Mouse (Mus musculus) lung, adult 2 months (tissue): Measurements from ENCODE around the gene Rnf181. TPM values are rescaled to one million over a fixed set of nuclear protein-coding genes. Genes with fewer than 3 reads are reported as not detected.

Experiments
- DNase-seq: peaks from one replicate; pipeline ENCODE4 v3.0.0; 2022
- H3K4me1 ChIP-seq: fragments of 200-500 bp; 2 replicates; pipeline ENCODE4 v1.6.1; 2011; ENCODE audit warnings: low read length; ENCODE audit not compliant: control insufficient read depth, insufficient read depth
- H3K4me3 ChIP-seq: fragments of 200-500 bp; replicated peaks from 2 replicates; pipeline ENCODE3; 2011; ENCODE audit warnings: low read depth, mild to moderate bottlenecking, control low read depth, low read length; ENCODE audit errors: extremely low read depth
- CTCF ChIP-seq: fragments of 200-500 bp; IDR thresholded peaks from 2 replicates; pipeline ENCODE4 v1.5.1; 2011; ENCODE audit warnings: mild to moderate bottlenecking, low read length, control low read depth; ENCODE audit not compliant: insufficient read depth
- POLR2A ChIP-seq: fragments of 200-500 bp; IDR thresholded peaks from 2 replicates; pipeline ENCODE4 v1.6.1; 2011; ENCODE audit warnings: low read depth, mild to moderate bottlenecking, control low read depth, low read length, borderline replicate concordance; ENCODE audit errors: extremely low read depth
- WGBS: fragments of 180-500 bp; shearing (Covaris S2); methylation state at CpG from one replicate; pipeline ENCODE4 v1.1.7; 2018; 5-methylcytosine and 5-hydroxymethylcytosine counted together
- polyA plus RNA-seq: library from polyadenylated mRNA; depleted of rRNA; stranded (reverse); fragments of >200 nt; gene quantifications from 2 replicates; pipeline ENCODE4 v1.2.3, GENCODE M21; 2012

Gene Rnf181
- polyA plus RNA-seq, 1 experiment = 123 TPM

DNA sequence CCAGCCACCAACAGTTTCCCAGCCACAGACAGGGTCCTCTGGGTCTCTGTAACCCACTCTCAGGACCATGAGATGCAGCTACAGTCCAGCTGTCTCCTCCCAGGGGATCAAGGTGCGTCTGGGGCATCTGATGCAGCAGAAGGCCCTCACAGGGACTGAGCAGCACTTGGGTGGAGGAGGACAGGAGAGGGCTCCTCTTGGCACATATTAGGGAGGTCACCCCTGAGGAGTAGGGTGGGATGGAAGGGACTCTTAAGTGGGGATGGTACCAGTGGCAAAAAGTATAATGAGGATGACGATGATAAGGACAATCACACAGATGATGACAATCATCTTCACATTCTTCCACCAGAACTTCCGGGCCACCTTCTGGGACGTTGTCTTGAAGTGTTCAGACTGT lies 18.5 kb upstream of the Rnf181 start:
- Histone ChIP-seq H3K4me3 (no peak overlapping the region), H3K4me1 (peaks cover 6% of the 10 kb centered on the region)
- WGBS = 72% methylated on average over 4 of the region's 4 CpGs
- DNase-seq = no peak
- TF ChIP-seq CTCF (no peak), POLR2A (no peak)

DNA sequence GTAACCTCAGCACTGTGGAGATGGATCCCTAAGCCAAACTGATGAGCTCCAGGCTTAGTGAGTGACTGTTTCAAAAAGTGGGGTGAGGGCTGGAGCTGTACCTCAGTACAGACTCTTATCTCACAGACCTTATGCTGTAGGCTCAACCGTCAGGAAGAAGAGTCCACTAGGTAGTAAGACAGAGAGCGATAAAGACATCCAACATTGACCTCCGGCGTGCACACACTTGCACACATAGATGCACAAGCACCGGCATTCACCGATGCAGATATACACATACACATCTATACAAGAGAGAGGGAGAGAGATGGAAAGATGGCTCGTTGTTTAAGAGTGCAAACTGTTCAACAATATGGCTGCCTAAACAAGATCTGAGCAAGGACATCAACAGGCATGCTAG lies 17.2 kb upstream of the Rnf181 start:
- TF ChIP-seq POLR2A = no peak
- TF ChIP-seq CTCF = no peak
- DNase-seq = no peak
- H3K4me1 ChIP-seq = peaks cover 7% of the 10 kb centered on the region
- WGBS = 91% methylated on average over 7 of the region's 7 CpGs
- no peak overlapping the region for H3K4me3 ChIP-seq

DNA sequence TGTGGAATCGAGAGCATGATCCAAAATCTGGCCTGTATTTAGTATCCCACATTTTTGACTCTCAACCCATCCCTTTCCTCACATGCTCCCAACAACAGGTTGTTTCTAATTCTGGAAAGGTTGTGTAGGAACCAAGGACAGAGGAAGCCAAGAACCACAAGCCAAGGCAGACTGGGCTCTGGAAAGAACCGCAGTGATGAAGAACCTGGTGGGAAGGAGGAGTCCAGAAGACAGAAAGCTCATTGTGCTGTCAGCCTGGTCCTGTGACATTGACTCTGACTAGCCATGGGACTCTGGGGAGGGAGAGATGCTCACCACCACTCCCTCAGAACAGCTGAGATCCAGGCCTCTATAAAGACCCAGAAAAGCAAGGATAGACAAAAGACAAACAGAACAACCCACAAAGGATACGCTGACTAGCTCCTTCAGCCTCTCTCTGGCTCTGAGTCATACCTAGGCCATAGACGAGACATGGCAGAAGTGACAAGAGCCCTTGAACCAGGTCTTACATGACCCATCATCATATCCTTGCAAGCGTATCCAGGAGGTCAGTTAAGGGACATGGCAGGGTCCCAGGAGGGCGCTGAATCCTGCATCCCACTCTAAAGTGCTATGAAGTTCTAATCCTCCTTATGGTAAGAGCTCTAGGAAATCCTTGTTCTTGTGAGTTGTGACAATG lies 16.5 kb upstream of the Rnf181 start:
- TF ChIP-seq POLR2A = no peak
- TF ChIP-seq CTCF = no peak
- Histone ChIP-seq H3K4me3 (no peak overlapping the region), H3K4me1 (peaks cover 5% of the 10 kb centered on the region; the same call in 1 of the 2 replicates)
- no peak for DNase-seq
- 83% methylated on average over 6 of the region's 6 CpGs for WGBS

DNA sequence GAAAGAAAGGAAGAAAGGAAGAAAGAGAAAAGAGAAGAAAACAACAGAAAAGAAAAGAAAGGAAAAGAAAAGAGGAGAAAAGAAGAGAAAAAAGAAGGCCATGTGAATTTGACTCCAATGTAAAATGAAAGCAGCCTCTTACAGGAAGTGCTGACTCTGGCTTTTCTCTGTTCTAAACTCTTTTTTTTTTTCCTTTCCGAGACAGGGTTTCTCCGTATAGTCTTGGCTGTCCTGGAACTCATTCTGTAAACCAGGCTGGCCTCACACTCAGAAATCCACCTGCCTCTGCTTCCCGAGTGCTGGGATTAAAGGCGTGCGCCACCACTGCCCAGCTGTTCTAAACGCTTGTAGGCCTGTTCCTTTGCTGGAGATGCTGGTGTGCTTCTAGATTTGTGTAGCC lies 15.7 kb upstream of the Rnf181 start:
- Histone ChIP-seq H3K4me3 (no peak overlapping the region), H3K4me1 (peaks cover 5% of the 10 kb centered on the region; the same call in 1 of the 2 replicates)
- no peak for DNase-seq
- TF ChIP-seq CTCF = no peak
- no peak for TF ChIP-seq POLR2A
- 71% methylated on average over 6 of the region's 6 CpGs for WGBS

DNA sequence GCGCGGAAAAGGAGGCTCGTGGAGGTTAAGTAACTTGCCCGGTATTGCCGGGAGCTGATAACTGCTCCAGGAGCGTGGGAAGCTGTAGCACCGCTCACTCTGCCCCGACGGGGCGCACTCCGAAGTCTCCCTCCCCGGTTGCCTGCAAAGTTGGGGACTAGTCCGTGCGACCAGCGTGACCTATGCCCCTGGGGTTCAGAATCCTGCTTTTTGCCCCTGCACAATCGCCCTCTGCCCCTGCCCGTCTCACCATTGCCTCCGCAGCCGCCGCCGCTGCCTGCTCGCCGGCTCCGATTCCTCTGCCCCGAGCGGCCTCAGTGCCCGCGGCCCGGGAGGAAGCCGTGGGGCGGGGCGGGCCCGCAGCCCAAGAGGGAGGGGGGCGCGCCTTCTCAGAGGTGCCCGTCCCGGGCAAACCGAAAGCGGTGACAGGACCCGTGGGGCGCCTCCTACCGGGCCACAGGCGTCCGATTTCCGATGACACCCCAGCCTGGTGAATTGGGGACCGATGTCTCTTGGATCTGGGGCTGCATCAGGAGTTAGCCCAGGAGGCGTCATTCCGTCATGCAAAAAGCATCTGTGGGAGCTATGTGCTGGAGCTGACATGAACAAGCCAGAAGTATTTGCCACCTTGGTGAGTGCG lies 13.5 kb upstream of the Rnf181 start, which contains the start of gene Vamp5:
TSS of gene Vamp5 (minus strand) at position 338 of the 640 bp plus-strand sequence.
- under 1% methylated on average over 49 of the region's 49 CpGs for WGBS
- TF ChIP-seq CTCF (peak; percentile 39; the same call in 1 of the 2 replicates), POLR2A (peak; percentile 55; the same call in 1 of the 2 replicates)
- Histone ChIP-seq H3K4me3 (peak within 1 kb of the TSS; percentile 83), H3K4me1 (peaks cover 5% of the 10 kb centered on the region; the same call in 1 of the 2 replicates)
- DNase-seq = peak; percentile 91

DNA sequence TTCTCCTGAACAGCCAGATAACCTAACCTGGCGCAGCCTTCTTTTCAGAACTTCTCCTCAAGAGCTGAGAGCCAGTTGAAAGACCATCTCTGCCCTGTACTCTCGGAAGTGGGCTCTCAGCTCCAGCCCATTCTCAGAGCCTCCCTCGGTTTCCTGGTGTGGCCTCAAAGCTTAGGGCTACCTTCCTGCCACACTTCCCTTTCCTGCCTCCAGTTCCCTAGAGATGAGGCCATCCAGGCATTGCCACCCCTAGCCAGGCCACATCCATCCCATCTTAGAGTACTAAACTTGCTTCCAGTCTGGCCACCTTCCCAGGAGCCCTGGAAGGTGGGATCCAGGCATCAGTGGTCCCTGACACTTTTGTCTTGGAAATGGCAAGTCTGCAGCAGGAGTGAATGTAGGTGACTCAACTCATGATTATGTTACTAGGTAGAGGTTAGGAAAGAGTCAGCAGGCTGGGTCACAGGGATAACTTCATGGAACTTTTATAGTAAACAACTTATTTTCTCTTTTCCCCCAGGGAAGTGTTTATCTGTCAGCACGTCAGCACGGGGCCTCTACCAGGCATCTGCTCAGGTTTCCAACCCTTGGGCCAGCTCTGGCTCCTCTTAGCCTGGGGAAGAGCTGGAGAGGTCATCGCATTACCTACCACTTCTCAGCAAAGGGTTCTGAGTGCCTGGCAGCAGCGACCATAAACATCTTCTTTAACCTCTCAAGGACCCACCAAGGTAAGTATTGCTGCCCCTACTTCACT lies 12.8 kb upstream of the Rnf181 start:
- Histone ChIP-seq H3K4me3 (peak overlapping the region; percentile 83), H3K4me1 (peaks cover 5% of the 10 kb centered on the region)
- no peak for DNase-seq
- TF ChIP-seq POLR2A = no peak
- TF ChIP-seq CTCF = no peak
- 23% methylated on average over 7 of the region's 7 CpGs for WGBS

DNA sequence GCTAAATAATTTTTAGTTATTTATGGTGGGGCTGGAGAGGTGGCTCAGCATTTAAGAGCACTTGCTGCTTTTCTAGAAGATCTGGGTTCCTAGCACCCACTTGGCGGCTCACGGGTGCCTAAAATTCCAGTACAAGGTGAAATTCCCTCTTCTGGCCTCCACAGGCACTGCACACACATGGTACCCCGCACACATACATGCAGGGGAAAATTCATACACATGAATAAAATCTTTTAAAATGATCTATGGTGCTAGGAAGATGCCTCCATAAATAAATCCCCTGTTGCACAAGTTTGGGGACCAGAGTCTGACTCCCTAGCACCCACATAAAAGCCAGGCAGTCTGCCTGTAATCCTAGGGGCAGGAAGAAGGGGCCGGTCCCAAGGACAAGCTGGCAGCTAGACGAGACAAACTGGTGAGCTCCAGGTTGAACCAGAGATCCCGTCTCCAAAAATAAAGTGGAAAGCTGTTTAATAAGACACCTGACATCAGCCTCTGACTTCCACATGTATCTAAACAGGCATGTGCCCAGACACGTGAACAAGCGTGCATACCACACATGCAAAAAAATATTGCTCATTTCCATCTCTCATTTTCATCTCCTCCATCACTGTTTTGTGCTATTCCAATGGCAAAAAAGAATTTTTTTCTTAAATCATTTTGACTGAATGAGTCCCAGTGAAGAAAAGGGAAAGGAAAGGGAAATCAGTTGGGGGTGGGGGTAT lies 11.9 kb upstream of the Rnf181 start:
- no peak for TF ChIP-seq POLR2A
- no peak for TF ChIP-seq CTCF
- 78% methylated on average over 8 of the region's 8 CpGs for WGBS
- DNase-seq = no peak
- Histone ChIP-seq H3K4me1 (peaks cover 12% of the 10 kb centered on the region), H3K4me3 (no peak overlapping the region)

DNA sequence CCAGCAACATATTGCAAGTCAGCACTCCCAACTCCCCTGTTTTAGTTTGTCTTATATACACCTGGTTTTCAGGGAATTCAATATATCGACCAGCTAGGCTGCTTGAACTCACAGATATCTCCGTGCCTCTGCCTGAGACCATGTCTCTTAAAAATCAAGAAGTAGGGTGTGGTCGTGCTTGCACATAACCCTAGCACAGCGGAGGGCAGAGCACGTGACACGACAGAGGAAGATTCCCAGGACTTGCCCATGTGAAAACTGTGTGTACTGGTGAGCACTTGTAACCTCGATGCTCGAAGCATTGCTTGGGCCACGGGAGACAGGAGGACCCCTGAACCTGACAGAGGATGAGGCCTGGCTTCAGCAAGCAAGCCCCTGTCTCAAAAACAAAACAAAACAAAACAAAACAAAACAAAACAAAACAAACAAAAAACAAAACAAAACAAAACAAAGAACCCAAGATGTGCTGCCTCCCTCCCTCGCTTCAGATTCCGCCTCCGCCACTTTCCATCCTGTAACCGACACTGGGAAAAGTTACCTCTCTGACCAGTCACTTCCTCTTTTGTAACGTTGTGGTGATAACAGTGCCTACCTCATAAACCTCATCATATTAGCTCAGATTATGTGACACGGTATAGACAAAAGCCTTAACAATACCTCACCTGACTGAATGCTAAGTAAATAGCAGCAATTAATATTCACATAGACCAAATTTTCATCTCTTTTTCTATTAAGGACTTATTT lies 8.2 kb upstream of the Rnf181 start:
- H3K4me1 ChIP-seq = peaks cover 21% of the 10 kb centered on the region
- H3K4me3 ChIP-seq = no peak overlapping the region
- no peak for DNase-seq
- TF ChIP-seq CTCF (no peak), POLR2A (no peak)
- WGBS = 57% methylated on average over 15 of the region's 15 CpGs

DNA sequence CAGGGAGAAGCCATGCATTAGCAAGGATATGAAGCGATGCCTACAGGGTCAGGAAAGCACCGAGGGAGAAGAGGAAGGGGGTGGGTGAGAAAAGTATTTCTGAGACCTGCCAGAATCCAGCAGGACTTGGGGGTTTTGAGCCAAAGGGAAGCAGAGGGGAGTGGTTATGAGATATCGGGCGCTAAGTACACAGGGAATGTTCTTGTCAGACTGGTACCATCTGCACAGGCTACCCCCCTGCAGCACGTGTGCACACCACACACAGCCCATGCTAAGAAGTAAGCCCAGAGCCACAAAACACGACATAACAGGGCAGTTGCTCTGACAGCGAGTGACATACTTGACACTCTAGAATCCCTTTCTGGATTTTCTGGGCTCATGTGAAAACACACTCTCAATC lies 7.5 kb upstream of the Rnf181 start:
- WGBS = 45% methylated on average over 7 of the region's 7 CpGs
- DNase-seq = no peak
- TF ChIP-seq CTCF (no peak), POLR2A (no peak)
- Histone ChIP-seq H3K4me3 (no peak overlapping the region), H3K4me1 (peaks cover 22% of the 10 kb centered on the region)

DNA sequence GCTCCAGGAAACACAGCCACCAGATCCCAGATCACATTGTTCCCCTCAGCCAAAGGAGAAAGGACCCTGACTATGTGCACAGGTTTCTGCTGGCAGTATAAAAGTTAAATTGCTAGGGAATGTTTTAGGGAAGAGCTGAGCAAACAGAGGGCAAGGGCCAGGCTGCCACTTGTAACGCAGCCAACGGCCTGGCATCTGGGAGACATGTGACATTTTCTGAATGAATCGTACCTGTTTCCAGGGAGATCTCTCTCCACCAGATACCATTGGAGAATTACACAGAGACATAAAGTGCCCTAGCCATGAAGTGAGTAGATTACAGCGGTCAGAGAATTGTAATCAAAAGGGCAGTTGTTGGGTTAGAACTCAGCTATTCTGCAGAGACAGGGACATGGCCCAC lies 6.4 kb upstream of the Rnf181 start:
- 75% methylated on average over 4 of the region's 4 CpGs for WGBS
- no peak for DNase-seq
- Histone ChIP-seq H3K4me3 (no peak overlapping the region), H3K4me1 (peaks cover 22% of the 10 kb centered on the region)
- no peak for TF ChIP-seq CTCF
- no peak for TF ChIP-seq POLR2A
